Mouse (Mus musculus) NIH3T3 (cell line): ENCODE data around the gene Ogfod2.

ENCODE experiments used
- DNase-seq: peaks from one replicate; pipeline ENCODE4 v3.0.0-alpha.2; 2012; ENCODE audit warnings: low read depth

The Ogfod2 gene

GRCm38 (mm10) chr5:124155943-124156342 is 43.8 kb downstream of the Ogfod2 start:
- DNase-seq: no peak

DNA sequence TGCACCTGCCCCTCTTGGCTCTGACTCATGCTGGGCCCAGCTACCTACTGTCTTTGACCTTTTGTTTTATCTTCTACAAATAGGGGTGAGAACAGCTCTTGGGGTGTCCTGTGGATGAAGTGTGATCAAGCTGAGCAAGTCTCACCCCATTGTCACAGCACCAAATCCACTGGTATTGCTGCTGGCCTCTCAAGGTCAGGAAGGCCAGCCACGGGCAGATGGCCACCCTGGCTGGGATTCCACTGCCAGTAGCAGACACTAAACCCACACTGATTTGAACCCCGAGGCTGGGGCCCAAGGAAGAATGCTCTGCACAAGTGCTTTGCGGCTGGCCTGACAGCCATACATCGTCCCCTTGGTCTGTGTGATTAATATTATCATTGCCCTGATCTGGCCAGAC is 46.2 kb downstream of the Ogfod2 start:
- no peak for DNase-seq

- peak; percentile 34 for DNase-seq
These were observed 47.4 kb downstream of the Ogfod2 start for GRCm38 (mm10) chr5:124159453-124159852.

GRCm38 (mm10) chr5:124161831-124162230 is 49.7 kb downstream of the Ogfod2 start:
- no peak for DNase-seq

- DNase-seq: peak; percentile 83
These were observed 50.5 kb downstream of the Ogfod2 start for GRCm38 (mm10) chr5:124162577-124162976.

GRCm38 (mm10) chr5:124163445-124163844 is 51.3 kb downstream of the Ogfod2 start:
- DNase-seq: peak; percentile 74
